Mouse (Mus musculus) heart, postnatal 36 days (tissue): ENCODE measurements around the gene Gabrb1. TPM values are rescaled to one million over a fixed set of nuclear protein-coding genes. Genes with fewer than 3 reads are reported as not detected.
"Not testable (repeated sequence)": the region's sequence is repeated elsewhere in the genome, so short reads cannot be mapped to it uniquely, and the experiment has no call there.

Experiments
- DNase-seq, 2 experiments: peaks; one replicate each; pipeline ENCODE4 v3.0.0; 2021 to 2022
- intact Hi-C: fragments of 180-260 bp; cut with DNase I; formaldehyde crosslinking; loops from one replicate; pipeline ENCODE4 v1.15.1; 2025
- total RNA-seq, 2 experiments: library from RNA; stranded (reverse); gene quantifications; 2 replicates each; pipeline ENCODE4 v1.2.3; 2021

The Gabrb1 gene
- total RNA-seq, 2 experiments from 2014 or later: 0.03 to 0.06 TPM

GRCm38 (mm10) chr5:71999466-71999865 is 341.6 kb downstream of the Gabrb1 start:
- no peak for DNase-seq
- intact Hi-C loops: no loop called here

GRCm38 (mm10) chr5:72003811-72004435 is 346.0 kb downstream of the Gabrb1 start:
- DNase-seq: no peak
- intact Hi-C loops: no loop called here

- no peak for DNase-seq
- intact Hi-C loops: no loop called here
Observed at GRCm38 (mm10) chr5:72036954-72037353, 379.0 kb downstream of the Gabrb1 start.

- no peak for DNase-seq
- intact Hi-C loops: no loop called here
Observed at GRCm38 (mm10) chr5:72043226-72044151, 385.6 kb downstream of the Gabrb1 start.

- no peak for DNase-seq
- intact Hi-C loops: no loop called here
Observed at GRCm38 (mm10) chr5:72046261-72046660, 388.3 kb downstream of the Gabrb1 start.

GRCm38 (mm10) chr5:72064079-72064478 is 406.2 kb downstream of the Gabrb1 start:
- DNase-seq: no peak
- intact Hi-C loops: no loop called here

- intact Hi-C loops: no loop called here
- no peak for DNase-seq
Observed at GRCm38 (mm10) chr5:72068826-72069225, 410.9 kb downstream of the Gabrb1 start.

GRCm38 (mm10) chr5:72069398-72069797 is 411.5 kb downstream of the Gabrb1 start:
- intact Hi-C loops, DNase-seq: not testable (repeated sequence)

GRCm38 (mm10) chr5:72076781-72077180 is 418.9 kb downstream of the Gabrb1 start:
- no peak for DNase-seq
- intact Hi-C loops: no loop called here

- DNase-seq: no peak
- intact Hi-C loops: no loop called here
Observed at GRCm38 (mm10) chr5:72086518-72086917, 428.6 kb downstream of the Gabrb1 start.

GRCm38 (mm10) chr5:72094582-72094981 is 436.7 kb downstream of the Gabrb1 start:
- DNase-seq: no peak
- intact Hi-C loops: loop anchor here (2.0 kb wide), 1 partner anchor 592 kb away; no protein-coding TSS in a partner anchor

GRCm38 (mm10) chr5:72095015-72095414 is 437.1 kb downstream of the Gabrb1 start:
- no peak for DNase-seq
- intact Hi-C loops: loop anchor here (2.0 kb wide), 1 partner anchor 592 kb away; no protein-coding TSS in a partner anchor

- intact Hi-C loops: no loop called here
- no peak for DNase-seq
Observed at GRCm38 (mm10) chr5:72104274-72104921, 446.5 kb downstream of the Gabrb1 start.

GRCm38 (mm10) chr5:72122414-72123037 is 464.6 kb downstream of the Gabrb1 start:
- intact Hi-C loops: no loop called here
- no peak for DNase-seq

GRCm38 (mm10) chr5:72126681-72127080 is 468.8 kb downstream of the Gabrb1 start:
- intact Hi-C loops: no loop called here
- no peak for DNase-seq

GRCm38 (mm10) chr5:72133906-72134305 is 476.0 kb downstream of the Gabrb1 start:
- intact Hi-C loops: no loop called here
- no peak for DNase-seq

GRCm38 (mm10) chr5:72138256-72138655 is 480.3 kb downstream of the Gabrb1 start:
- DNase-seq: no peak
- intact Hi-C loops: no loop called here

- no peak for DNase-seq
- intact Hi-C loops: no loop called here
Observed at GRCm38 (mm10) chr5:72139619-72140018, 481.7 kb downstream of the Gabrb1 start.

GRCm38 (mm10) chr5:72148679-72149078 is 490.8 kb downstream of the Gabrb1 start:
- DNase-seq: no peak
- intact Hi-C loops: no loop called here

GRCm38 (mm10) chr5:72150870-72151269 is 493.0 kb downstream of the Gabrb1 start:
- intact Hi-C loops: no loop called here
- DNase-seq: no peak

GRCm38 (mm10) chr5:72155686-72156085 is 497.8 kb downstream of the Gabrb1 start:
- DNase-seq, intact Hi-C loops: not testable (repeated sequence)
